Mouse (Mus musculus): ENCODE measurements around the gene Shank2. TPM values are rescaled to one million over a fixed set of nuclear protein-coding genes. Genes with fewer than 3 reads are reported as not detected.

The Shank2 gene
- 0.12 and 0.27 TPM in 2 replicates for polyA plus RNA-seq (2016; fragmentation: Nextera tagmentation; extraction: Ambion mirVana)

GRCm38 (mm10) chr7:144001628-144002027, at the start of gene Shank2:
Gene Shank2, plus strand, starts transcription at chr7:144001928.
- Histone ChIP-seq H3K4me2 (no peak within 1 kb of the TSS), H3K27ac (ENCODE audit: poor library complexity, severe bottlenecking) (no peak within 1 kb of the TSS), H3K4me3 (no peak within 1 kb of the TSS), H3K4me1 (replicated peaks) (no peaks in the 10 kb centered on the region), H3K9ac (no peak within 1 kb of the TSS), H3K27me3 (replicated peaks) (0 out of 2 replicates have a peak, but pooled peaks cover 4% of the 10 kb centered on the region), H3K9me3 (replicated peaks) (peaks cover 6% of the 10 kb centered on the region), H3K36me3 (no peaks in the 10 kb centered on the region)
- WGBS, result 76% methylated on average over 3 of the region's 3 CpGs
- no peak for ATAC-seq (ENCODE audit: insufficient number of reproducible peaks, low FRiP score)

- peaks cover 18% of the 10 kb centered on the region; the same call in 1 of the 2 replicates for H3K27me3 ChIP-seq (replicated peaks)
- no peaks in the 10 kb centered on the region for H3K36me3 ChIP-seq
- no peak for ATAC-seq (ENCODE audit: insufficient number of reproducible peaks, low FRiP score)
- no peaks in the 10 kb centered on the region for H3K9me3 ChIP-seq (replicated peaks)
- no peak overlapping the region for H3K9ac ChIP-seq
- 79% methylated on average over 3 of the region's 3 CpGs for WGBS
- no peak overlapping the region for H3K4me3 ChIP-seq
- H3K4me1 ChIP-seq (replicated peaks), result no peaks in the 10 kb centered on the region
- H3K27ac ChIP-seq (ENCODE audit: poor library complexity, severe bottlenecking), result no peak overlapping the region
- no peak overlapping the region for H3K4me2 ChIP-seq
Measured at GRCm38 (mm10) chr7:143952130-143952529, 49.6 kb upstream of the Shank2 start.

DNA sequence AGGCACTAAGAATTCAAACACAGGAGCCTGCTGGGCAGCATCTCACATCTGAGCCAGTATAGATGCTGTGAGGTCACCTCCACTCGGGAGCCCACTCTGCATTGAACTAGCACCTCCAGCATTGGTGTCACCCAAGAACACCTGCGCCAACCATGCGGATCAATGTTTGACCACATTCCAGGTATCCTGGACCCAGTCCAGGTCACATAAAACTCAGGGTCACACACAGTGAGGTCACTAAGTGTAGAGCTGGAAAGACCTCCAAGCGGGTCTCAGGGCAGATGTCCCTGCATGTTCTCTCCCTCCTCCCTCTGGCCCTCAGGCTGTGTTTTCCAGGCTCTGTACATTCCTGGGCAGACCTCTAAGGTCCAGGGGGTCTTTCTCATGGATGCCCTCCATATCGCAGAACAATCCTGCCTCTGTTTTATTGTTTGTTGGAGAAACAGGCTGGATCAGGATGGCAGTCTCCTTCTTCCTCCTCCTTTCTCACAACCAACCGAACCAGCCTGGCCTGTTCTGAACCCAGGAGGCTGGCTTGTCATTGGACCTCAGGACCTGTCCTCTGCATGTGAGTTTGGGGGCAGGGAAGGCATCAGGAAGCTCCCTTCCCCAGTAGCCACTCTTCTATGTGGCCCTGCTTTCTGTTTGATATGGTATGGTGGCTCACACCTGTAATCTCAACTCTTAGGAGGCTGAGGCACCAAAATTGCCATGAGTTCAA, 45.0 kb upstream of the Shank2 start:
- H3K4me1 ChIP-seq (replicated peaks), result no peaks in the 10 kb centered on the region
- no peak overlapping the region for H3K27ac ChIP-seq (ENCODE audit: poor library complexity, severe bottlenecking)
- no peak for ATAC-seq (ENCODE audit: insufficient number of reproducible peaks, low FRiP score)
- peaks cover 14% of the 10 kb centered on the region; the same call in 1 of the 2 replicates for H3K27me3 ChIP-seq (replicated peaks)
- WGBS, result 80% methylated on average over 6 of the region's 6 CpGs
- H3K4me3 ChIP-seq, result no peak overlapping the region
- no peak overlapping the region for H3K4me2 ChIP-seq
- peaks cover 7% of the 10 kb centered on the region; the same call in 1 of the 2 replicates for H3K9me3 ChIP-seq (replicated peaks)
- no peaks in the 10 kb centered on the region for H3K36me3 ChIP-seq
- no peak overlapping the region for H3K9ac ChIP-seq

- WGBS, result 52% methylated on average over 11 of the region's 11 CpGs
- Histone ChIP-seq H3K4me3 (no peak overlapping the region), H3K36me3 (no peaks in the 10 kb centered on the region), H3K27ac (ENCODE audit: poor library complexity, severe bottlenecking) (no peak overlapping the region), H3K9me3 (replicated peaks) (peaks cover 7% of the 10 kb centered on the region; the same call in 1 of the 2 replicates), H3K27me3 (replicated peaks) (peaks cover 12% of the 10 kb centered on the region; the same call in 1 of the 2 replicates), H3K4me2 (no peak overlapping the region), H3K9ac (no peak overlapping the region), H3K4me1 (replicated peaks) (no peaks in the 10 kb centered on the region)
- ATAC-seq (ENCODE audit: insufficient number of reproducible peaks, low FRiP score), result no peak
Measured at GRCm38 (mm10) chr7:143958030-143958565, 43.6 kb upstream of the Shank2 start.

DNA sequence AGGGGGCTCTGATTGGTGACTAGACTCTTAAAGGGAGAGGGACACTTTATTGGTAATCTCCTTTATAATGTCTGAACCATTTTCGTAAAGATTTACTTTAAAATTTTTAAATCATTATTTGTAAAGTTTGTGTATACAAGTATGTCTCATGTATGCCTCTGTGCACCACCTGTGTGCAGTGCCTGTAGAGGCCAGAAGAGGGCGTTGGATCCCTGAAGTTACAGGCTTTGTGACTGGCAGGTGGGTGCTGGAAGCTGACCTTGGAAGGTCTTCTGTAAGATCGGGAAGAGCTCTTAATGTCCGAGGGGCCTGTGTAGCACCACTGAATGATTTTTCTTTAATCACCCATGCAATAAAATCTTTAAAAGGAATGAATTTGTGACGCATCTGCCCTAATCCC, 37.9 kb upstream of the Shank2 start:
- H3K4me1 ChIP-seq (replicated peaks), result no peaks in the 10 kb centered on the region
- H3K36me3 ChIP-seq, result no peaks in the 10 kb centered on the region
- no peak overlapping the region for H3K27ac ChIP-seq (ENCODE audit: poor library complexity, severe bottlenecking)
- no peak for ATAC-seq (ENCODE audit: insufficient number of reproducible peaks, low FRiP score)
- H3K4me2 ChIP-seq, result no peak overlapping the region
- no peak overlapping the region for H3K4me3 ChIP-seq
- no peak overlapping the region for H3K9ac ChIP-seq
- peaks cover 16% of the 10 kb centered on the region for H3K9me3 ChIP-seq (replicated peaks)
- H3K27me3 ChIP-seq (replicated peaks), result no peaks in the 10 kb centered on the region
- whole genome bisulfite sequencing, result 75% methylated on average over 5 of the region's 5 CpGs

GRCm38 (mm10) chr7:143966621-143967020, 35.1 kb upstream of the Shank2 start:
- no peak overlapping the region for H3K9ac ChIP-seq
- ATAC-seq (ENCODE audit: insufficient number of reproducible peaks, low FRiP score), result no peak
- no peaks in the 10 kb centered on the region for H3K36me3 ChIP-seq
- 60% methylated on average over 7 of the region's 7 CpGs for WGBS
- no peak overlapping the region for H3K27ac ChIP-seq (ENCODE audit: poor library complexity, severe bottlenecking)
- no peaks in the 10 kb centered on the region for H3K4me1 ChIP-seq (replicated peaks)
- no peaks in the 10 kb centered on the region for H3K27me3 ChIP-seq (replicated peaks)
- H3K4me2 ChIP-seq, result no peak overlapping the region
- H3K9me3 ChIP-seq (replicated peaks), result peaks cover 9% of the 10 kb centered on the region; the same call in 1 of the 2 replicates
- no peak overlapping the region for H3K4me3 ChIP-seq

DNA sequence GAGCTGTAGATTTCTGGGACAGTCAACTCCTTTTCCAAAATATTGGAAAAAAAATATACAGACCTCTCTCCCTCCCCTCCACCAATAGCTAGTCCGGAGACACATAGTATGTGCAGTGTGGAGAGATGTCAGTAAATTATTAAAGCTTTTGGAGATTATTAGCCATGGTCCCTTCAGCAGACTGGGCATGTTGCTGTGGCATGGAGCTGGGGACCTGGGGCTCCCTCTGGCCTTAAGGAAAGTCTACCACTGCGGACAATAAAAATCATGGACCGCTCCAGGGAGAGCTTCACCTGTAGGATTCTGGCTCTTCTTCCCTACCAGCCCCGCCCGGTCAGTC, 24.3 kb upstream of the Shank2 start:
- no peak for ATAC-seq (ENCODE audit: insufficient number of reproducible peaks, low FRiP score)
- Histone ChIP-seq H3K9ac (no peak overlapping the region), H3K27ac (ENCODE audit: poor library complexity, severe bottlenecking) (no peak overlapping the region), H3K4me3 (peak overlapping the region; percentile 57), H3K36me3 (no peaks in the 10 kb centered on the region), H3K27me3 (replicated peaks) (peaks cover 93% of the 10 kb centered on the region), H3K4me2 (peak overlapping the region; percentile 96), H3K4me1 (replicated peaks) (peaks cover 14% of the 10 kb centered on the region), H3K9me3 (replicated peaks) (no peaks in the 10 kb centered on the region)
- 14% methylated on average over 5 of the region's 5 CpGs for WGBS

GRCm38 (mm10) chr7:143977831-143978682, 23.7 kb upstream of the Shank2 start:
- Histone ChIP-seq H3K4me3 (peak overlapping the region; percentile 57), H3K9ac (peak overlapping the region; percentile 25; the same call in 1 of the 2 replicates), H3K36me3 (no peaks in the 10 kb centered on the region), H3K4me2 (peak overlapping the region; percentile 96), H3K4me1 (replicated peaks) (peaks cover 14% of the 10 kb centered on the region), H3K27me3 (replicated peaks) (peaks cover 98% of the 10 kb centered on the region), H3K27ac (ENCODE audit: poor library complexity, severe bottlenecking) (no peak overlapping the region), H3K9me3 (replicated peaks) (no peaks in the 10 kb centered on the region)
- 2% methylated on average over 67 of the region's 67 CpGs for WGBS
- ATAC-seq (ENCODE audit: insufficient number of reproducible peaks, low FRiP score), result peak; percentile 56; the same call in 1 of the 2 replicates

DNA sequence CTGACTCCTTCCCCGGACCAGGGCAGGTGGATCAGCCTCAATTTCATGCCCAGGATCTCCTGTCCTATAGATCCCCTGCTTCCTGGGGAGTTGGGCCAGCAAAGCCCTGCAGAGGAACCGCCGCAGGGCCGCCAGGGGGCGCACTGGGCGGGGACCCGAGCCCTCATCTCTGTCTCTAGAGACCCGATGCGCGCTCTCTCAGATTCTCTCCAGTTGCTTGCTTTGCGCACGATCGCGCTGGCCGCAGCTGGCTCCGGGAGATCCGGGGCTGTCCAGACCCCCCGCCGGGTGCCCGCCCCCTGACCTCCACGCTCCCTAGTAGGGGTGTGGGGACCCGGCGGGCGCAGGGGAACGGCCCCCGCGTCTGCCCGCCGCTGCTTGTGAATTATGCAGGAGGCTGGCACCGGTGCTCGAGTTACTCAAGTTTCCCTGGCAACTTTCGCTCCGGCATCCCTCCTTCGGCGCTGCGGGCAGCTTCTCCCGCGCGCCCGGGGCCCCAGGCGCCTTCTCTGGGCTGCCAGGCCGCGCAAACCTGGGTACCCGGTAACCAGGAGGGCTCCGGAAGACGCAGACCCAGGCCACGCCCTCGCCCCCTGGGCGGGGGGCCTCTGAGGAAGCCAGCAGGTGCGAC, 22.9 kb upstream of the Shank2 start:
- Histone ChIP-seq H3K36me3 (no peaks in the 10 kb centered on the region), H3K9ac (peak overlapping the region; percentile 59), H3K9me3 (replicated peaks) (no peaks in the 10 kb centered on the region), H3K27ac (ENCODE audit: poor library complexity, severe bottlenecking) (no peak overlapping the region), H3K4me1 (replicated peaks) (peaks cover 14% of the 10 kb centered on the region), H3K4me3 (peak overlapping the region; percentile 57), H3K27me3 (replicated peaks) (peaks cover 95% of the 10 kb centered on the region), H3K4me2 (peak overlapping the region; percentile 96)
- ATAC-seq (ENCODE audit: insufficient number of reproducible peaks, low FRiP score), result peak; percentile 49; the same call in 1 of the 2 replicates
- under 1% methylated on average over 50 of the region's 50 CpGs for WGBS

DNA sequence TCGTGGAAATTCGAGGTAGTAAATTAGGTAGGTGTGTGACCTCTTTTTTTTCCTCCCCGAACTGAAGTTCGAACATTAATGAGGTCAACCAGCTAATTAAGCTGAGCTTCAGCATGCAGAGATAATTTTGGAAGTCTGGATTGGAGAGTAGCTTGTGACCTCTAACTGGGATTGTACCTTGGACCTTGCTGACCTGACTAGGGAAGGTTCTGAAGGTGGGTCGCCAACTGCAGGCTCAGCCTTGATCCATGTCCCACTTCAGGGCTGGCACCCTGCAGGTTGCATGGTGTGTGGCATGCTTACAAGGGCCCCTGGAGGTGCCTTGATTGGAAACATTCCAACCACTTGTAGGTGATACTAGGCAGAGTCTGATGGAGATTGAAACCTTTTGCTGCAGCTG, 21.7 kb upstream of the Shank2 start:
- Histone ChIP-seq H3K4me3 (no peak overlapping the region), H3K27me3 (replicated peaks) (peaks cover 85% of the 10 kb centered on the region), H3K4me1 (replicated peaks) (peaks cover 14% of the 10 kb centered on the region), H3K9me3 (replicated peaks) (no peaks in the 10 kb centered on the region), H3K27ac (ENCODE audit: poor library complexity, severe bottlenecking) (no peak overlapping the region), H3K36me3 (no peaks in the 10 kb centered on the region), H3K9ac (no peak overlapping the region), H3K4me2 (no peak overlapping the region)
- WGBS, result 52% methylated on average over 5 of the region's 5 CpGs
- no peak for ATAC-seq (ENCODE audit: insufficient number of reproducible peaks, low FRiP score)
